Mouse (Mus musculus) small intestine, adult 2 months (tissue): ENCODE data around the gene Dhx40.

Experiments used
- CTCF ChIP-seq: fragments of 200-500 bp; IDR thresholded peaks from 2 replicates; pipeline ENCODE4 v1.5.1; 2012; ENCODE audit warnings: low read depth, mild to moderate bottlenecking, control low read depth, inconsistent platforms, low read length, moderate library complexity, mixed read lengths; ENCODE audit not compliant: insufficient replicate concordance, insufficient read length; ENCODE audit errors: extremely low read depth
- POLR2A ChIP-seq: fragments of 200-500 bp; IDR thresholded peaks from 2 replicates; pipeline ENCODE4 v1.6.1; 2012; ENCODE audit warnings: low read depth, mild to moderate bottlenecking, control low read depth, inconsistent platforms, low read length, moderate library complexity

DNA sequence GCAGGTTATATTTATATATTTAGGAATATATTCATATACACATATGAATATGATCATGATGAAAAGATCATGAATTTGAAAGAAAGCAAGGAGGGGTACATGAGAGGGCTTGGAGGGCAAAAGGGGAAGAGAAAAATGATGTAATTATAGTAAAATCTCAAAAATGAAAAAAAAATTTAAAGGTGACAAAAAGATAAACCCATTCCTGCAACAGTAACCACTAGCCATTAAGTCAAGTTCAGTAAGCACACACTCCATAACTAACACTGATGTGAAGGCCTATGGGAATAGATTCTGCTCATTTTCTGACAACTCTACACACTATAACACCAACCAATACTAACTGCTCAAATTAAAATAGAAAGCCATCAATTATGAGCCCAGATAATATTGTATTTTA lies 81.9 kb downstream of the Dhx40 start:
- TF ChIP-seq CTCF (no peak), POLR2A (no peak)
